Mouse (Mus musculus): ENCODE data around the gene Suox.

DNA sequence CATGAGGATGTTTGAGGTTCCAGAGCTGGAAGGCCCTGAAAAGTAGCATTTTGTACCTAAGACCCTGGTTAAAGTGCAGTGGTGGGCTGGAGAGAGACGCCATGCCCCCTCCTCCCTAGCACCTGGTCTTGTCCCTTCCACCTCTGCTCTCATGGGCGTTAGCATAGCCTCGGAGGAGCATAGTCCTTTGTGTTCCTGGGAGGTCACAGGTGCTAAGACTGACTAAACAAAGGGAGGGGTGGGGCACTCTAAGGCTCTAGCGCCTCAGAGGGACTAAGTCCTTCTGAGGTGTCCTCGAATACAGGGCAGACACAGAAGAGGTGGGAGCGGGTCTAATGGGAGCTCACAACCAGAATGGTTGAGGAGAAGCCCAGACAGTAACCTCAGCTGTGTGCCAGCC lies 42.3 kb downstream of the Suox start:
- TF ChIP-seq GATA1 (IDR thresholded peaks at IDR 0.05; ENCODE audit: borderline replicate concordance, low read length) (no peak), FLI1 (IDR thresholded peaks at IDR 0.05; ENCODE audit: low read length) (no peak)

Measured in megakaryocyte, embryonic 14.5 days (primary cell).